Comparison of ENCODE assay signal across 18 mouse cellular contexts in genomic region chr15:103002156-103002555, GRCm38 (mm10). TPM values are rescaled to one million over a fixed set of nuclear protein-coding genes. Genes with fewer than 3 reads are reported as not detected.
DNase-seq lines count a peak whose midpoint lies in the region; ATAC-seq and TF ChIP-seq lines count a peak whose summit lies in the region.
"Had no signal": no experiment of that assay in that cellular context is flagged by ENCODE, and none has a peak within 500 bp of the region (broad histone marks: within the 10 kb centered on the region; RNA-seq: fewer than 3 reads in every experiment).

No protein-coding gene starts in this region.

- H3K4me1 ChIP-seq in testis, adult 2 months (ENCODE audit: control insufficient read depth, insufficient read depth, low read length): peaks cover 16% of the 10 kb centered on the region
- H3K4me1 ChIP-seq in brown adipose tissue, adult 24 weeks (ENCODE audit: control insufficient read depth, insufficient read depth, insufficient read length, low read length): 0 out of 2 replicates have a peak, but pooled peaks cover 4% of the 10 kb centered on the region
- peaks cover 10% of the 10 kb centered on the region for H3K4me1 ChIP-seq in forebrain, embryonic 16.5 days (replicated peaks; ENCODE audit: control insufficient read depth, insufficient read depth, low read length)

- TF ChIP-seq CTCF in testis, adult 2 months (IDR thresholded peaks at IDR 0.05; ENCODE audit: control insufficient read depth, insufficient read depth, insufficient replicate concordance, low read depth, low read length): no peak

- no peaks in the 10 kb centered on the region for H3K9me3 ChIP-seq in forebrain, embryonic 16.5 days (ENCODE audit: control insufficient read depth, low read length)
- H3K9me3 ChIP-seq: forebrain, embryonic 15.5 days; hindbrain, embryonic 15.5 days had no signal

- intact Hi-C loops in heart, postnatal 10 days (cut with DNase I): no loop called here

- peaks cover 6% of the 10 kb centered on the region for H3K27me3 ChIP-seq in testis, adult 2 months (ENCODE audit: control insufficient read depth, insufficient read depth, low read length)
- peaks cover 99% of the 10 kb centered on the region for H3K27me3 ChIP-seq in forebrain, embryonic 16.5 days (replicated peaks; ENCODE audit: control insufficient read depth, insufficient read depth, low read length)

- no peak for TF ChIP-seq POLR2A in testis, adult 2 months (IDR thresholded peaks at IDR 0.05; ENCODE audit: control insufficient read depth, low read depth, low read length)

- peak overlapping the region; percentile 37 for H3K27ac ChIP-seq in testis, adult 2 months (ENCODE audit: control insufficient read depth, insufficient read depth, low read depth, low read length)
- H3K27ac ChIP-seq in brown adipose tissue, adult 24 weeks (replicated peaks; ENCODE audit: low read depth, low read length): peak overlapping the region; percentile 55
- H3K27ac ChIP-seq in forebrain, embryonic 16.5 days (ENCODE audit: low read length): no peak overlapping the region
- H3K27ac ChIP-seq: forebrain, embryonic 15.5 days; hindbrain, embryonic 15.5 days had no signal

- no peaks in the 10 kb centered on the region for H3K36me3 ChIP-seq in testis, adult 2 months (ENCODE audit: control insufficient read depth, insufficient read depth, low read length)
- H3K36me3 ChIP-seq in forebrain, embryonic 16.5 days (ENCODE audit: control insufficient read depth, insufficient read depth): no peaks in the 10 kb centered on the region
- H3K36me3 ChIP-seq: forebrain, embryonic 15.5 days; hindbrain, embryonic 15.5 days had no signal

- H3K4me2 ChIP-seq in forebrain, embryonic 16.5 days (ENCODE audit: low read length): no peak overlapping the region
- H3K4me2 ChIP-seq: forebrain, embryonic 15.5 days; hindbrain, embryonic 15.5 days had no signal

- H3K4me3 ChIP-seq in testis, adult 2 months (ENCODE audit: control insufficient read depth, low read depth, low read length): no peak overlapping the region
- H3K4me3 ChIP-seq in brown adipose tissue, adult 24 weeks (ENCODE audit: insufficient read depth, low read depth, low read length): no peak overlapping the region
- no peak overlapping the region for H3K4me3 ChIP-seq in forebrain, embryonic 16.5 days (replicated peaks; ENCODE audit: low read length)
- H3K4me3 ChIP-seq: forebrain, embryonic 15.5 days; hindbrain, embryonic 15.5 days had no signal

- 4% methylated on average over 4 of the region's 4 CpGs for WGBS in forebrain, embryonic 16.5 days

- no peak for ATAC-seq in forebrain, embryonic 16.5 days
- ATAC-seq: activated CD4-positive, CD25-positive, alpha-beta regulatory T cell, adult 4 months; forebrain, embryonic 15.5 days; midbrain, embryonic 16.5 days had no signal

- H3K9ac ChIP-seq in forebrain, embryonic 16.5 days (replicated peaks; ENCODE audit: low read depth, low read length): no peak overlapping the region
- H3K9ac ChIP-seq: forebrain, embryonic 15.5 days; hindbrain, embryonic 15.5 days had no signal

- DNase-seq in testis, postnatal 14 days (ENCODE audit: low spot score): no peak
- DNase-seq in kidney, postnatal 25 days: peak; percentile 66 to 71
- DNase-seq in testis, postnatal 10 days (ENCODE audit: low spot score): peak; percentile 65
- no peak for DNase-seq in heart, postnatal 10 days
- DNase-seq in right cerebral cortex, adult 18-20 months: no peak
- DNase-seq: gastrocnemius, postnatal 10 days had no signal

RNA-seq across cellular contexts. Expression of gene Hoxc6, which starts 4.1 kb away (rescaled TPM):
- 1.0 and 1.1 TPM in 2 replicates for polyA plus RNA-seq in testis, adult 2 months (2012; rRNA removed)
- polyA plus RNA-seq in brown adipose tissue, adult 24 weeks (2012; ENCODE audit: insufficient read depth, insufficient read length, missing spikeins): 17.1 and 21.7 TPM in 2 replicates
- under 1 TPM in 1 of 2 experiments, not detected in 1; 0.15 TPM for total RNA-seq in heart, postnatal 10 days (2021)
- not detected in 2 replicates for polyA plus RNA-seq in forebrain, embryonic 16.5 days (2015; fragmentation: Nextera tagmentation; extraction: Ambion mirVana)
- total RNA-seq: layer of hippocampus, adult 8-10 months; left cerebral cortex, postnatal 36 days had no signal
- polyA plus RNA-seq: activated CD4-positive, CD25-positive, alpha-beta regulatory T cell, adult 4 months; cortical plate, adult 2 months; forebrain, embryonic 15.5 days; liver, embryonic 16.5 days; midbrain, embryonic 16.5 days had no signal

RNA-seq across cellular contexts. Expression of gene Hoxc8, which starts 11.7 kb away (rescaled TPM):
- polyA plus RNA-seq in testis, adult 2 months (2012; rRNA removed): 0.15 and 0.34 TPM in 2 replicates
- polyA plus RNA-seq in brown adipose tissue, adult 24 weeks (2012; ENCODE audit: insufficient read depth, insufficient read length, missing spikeins): 8.9 and 9.8 TPM in 2 replicates
- not detected for total RNA-seq in heart, postnatal 10 days (2021)
- not detected in 2 replicates for polyA plus RNA-seq in forebrain, embryonic 16.5 days (2015; fragmentation: Nextera tagmentation; extraction: Ambion mirVana)
- total RNA-seq: layer of hippocampus, adult 8-10 months; left cerebral cortex, postnatal 36 days had no signal
- polyA plus RNA-seq: cortical plate, adult 2 months; forebrain, embryonic 15.5 days; heart, embryonic 14.5 days; liver, embryonic 16.5 days; midbrain, embryonic 16.5 days had no signal

RNA-seq across cellular contexts. Expression of gene Hoxc4, which starts 16.6 kb away (rescaled TPM):
- polyA plus RNA-seq in testis, adult 2 months (2012; rRNA removed): 0.33 and 0.36 TPM in 2 replicates
- 9.4 and 13.7 TPM in 2 replicates for polyA plus RNA-seq in brown adipose tissue, adult 24 weeks (2012; ENCODE audit: insufficient read depth, insufficient read length, missing spikeins)
- under 1 TPM in 1 of 2 experiments, not detected in 1; 0.24 TPM for total RNA-seq in heart, postnatal 10 days (2021)
- not detected in 2 replicates for polyA plus RNA-seq in forebrain, embryonic 16.5 days (2015; fragmentation: Nextera tagmentation; extraction: Ambion mirVana)
- total RNA-seq: layer of hippocampus, adult 8-10 months; left cerebral cortex, postnatal 36 days had no signal
- polyA plus RNA-seq: activated CD4-positive, CD25-positive, alpha-beta regulatory T cell, adult 4 months; cortical plate, adult 2 months; forebrain, embryonic 15.5 days; midbrain, embryonic 16.5 days had no signal

RNA-seq across cellular contexts. Expression of gene Hoxc9, which starts 25.9 kb away (rescaled TPM):
- 2.1 and 2.6 TPM in 2 replicates for polyA plus RNA-seq in testis, adult 2 months (2012; rRNA removed)
- not detected in 2 replicates for polyA plus RNA-seq in brown adipose tissue, adult 24 weeks (2012; ENCODE audit: insufficient read depth, insufficient read length, missing spikeins)
- not detected for total RNA-seq in heart, postnatal 10 days (2021)
- not detected in 2 replicates for polyA plus RNA-seq in forebrain, embryonic 16.5 days (2015; fragmentation: Nextera tagmentation; extraction: Ambion mirVana)
- total RNA-seq: layer of hippocampus, adult 8-10 months; left cerebral cortex, postnatal 36 days had no signal
- polyA plus RNA-seq: activated CD4-positive, CD25-positive, alpha-beta regulatory T cell, adult 4 months; cortical plate, adult 2 months; forebrain, embryonic 15.5 days; heart, embryonic 14.5 days; liver, embryonic 16.5 days; midbrain, embryonic 16.5 days had no signal

RNA-seq across cellular contexts. Expression of gene Hoxc5, which starts 34.9 kb away (rescaled TPM):
- polyA plus RNA-seq in testis, adult 2 months (2012; rRNA removed): 0.53 and 0.66 TPM in 2 replicates
- polyA plus RNA-seq in brown adipose tissue, adult 24 weeks (2012; ENCODE audit: insufficient read depth, insufficient read length, missing spikeins): 14.1 and 15.1 TPM in 2 replicates
- under 1 TPM; 0.12 to 0.15 TPM for total RNA-seq in heart, postnatal 10 days (2021)
- polyA plus RNA-seq in forebrain, embryonic 16.5 days (2015; fragmentation: Nextera tagmentation; extraction: Ambion mirVana): not detected in 2 replicates
- total RNA-seq: layer of hippocampus, adult 8-10 months; left cerebral cortex, postnatal 36 days had no signal
- polyA plus RNA-seq: activated CD4-positive, CD25-positive, alpha-beta regulatory T cell, adult 4 months; cortical plate, adult 2 months; forebrain, embryonic 15.5 days; midbrain, embryonic 16.5 days had no signal

Comparison
In these comparisons a context has a peak if more than half of its experiments do, and no peak if none do; other contexts are left out.
1. DNase-seq: peak in kidney, postnatal 25 days (2 of 2) and testis, postnatal 10 days (single experiment); none in testis, postnatal 14 days (single experiment), heart, postnatal 10 days (0 of 2) and right cerebral cortex, adult 18-20 months (single experiment).